ENCODE assay signal across 8 mouse cellular contexts in the genomic region with DNA sequence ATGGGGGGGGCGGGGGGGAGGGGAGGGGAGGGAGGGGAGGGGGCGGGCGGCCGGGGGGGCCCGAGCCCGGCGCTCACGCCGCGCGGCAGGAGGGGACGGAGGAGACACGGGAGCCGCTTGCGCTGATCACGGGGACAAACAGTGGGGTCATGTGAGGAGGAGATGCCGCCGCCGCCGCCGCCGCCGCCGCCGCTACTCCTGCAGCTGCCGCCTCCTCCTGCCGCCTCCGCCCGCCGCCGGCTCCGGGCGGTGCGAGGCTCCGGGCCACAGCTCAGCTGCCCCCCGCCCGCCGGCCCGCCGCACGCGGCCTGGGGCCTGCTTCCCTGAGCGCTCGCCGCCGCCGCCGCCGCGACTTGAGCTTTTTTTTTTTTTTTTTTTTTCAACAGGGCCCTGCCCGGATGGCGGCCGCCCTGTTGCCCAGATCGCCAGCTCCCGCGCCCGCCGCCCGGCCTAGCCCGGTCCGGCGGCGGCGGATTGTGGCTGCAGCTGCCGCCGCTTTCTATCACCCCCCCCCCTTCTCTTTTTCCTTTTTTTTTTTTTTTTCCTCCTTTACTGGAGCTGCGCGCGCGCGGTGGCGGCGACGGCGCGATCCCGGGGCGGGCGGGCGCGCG. TPM values are rescaled to one million over a fixed set of nuclear protein-coding genes. Genes with fewer than 3 reads are reported as not detected.
DNase-seq lines count a peak whose midpoint lies in the region; ATAC-seq and TF ChIP-seq lines count a peak whose summit lies in the region.

Usf2 (minus strand) TSS at position 48 of the 611 bp plus-strand sequence.

- TF ChIP-seq CTCF in bone marrow macrophage, adult 2 months (IDR thresholded peaks at IDR 0.05; ENCODE audit: low read depth, low read length), result no peak
- TF ChIP-seq CTCF in embryonic fibroblast, embryonic 13.5 days (IDR thresholded peaks at IDR 0.05; ENCODE audit: borderline replicate concordance, insufficient read depth, low read length), result no peak
- no peak for TF ChIP-seq CTCF in stomach, postnatal 0 days (IDR thresholded peaks at IDR 0.05; ENCODE audit: low read depth)

- peak within 1 kb of the TSS; percentile 89 for H3K4me3 ChIP-seq in bone marrow macrophage, adult 2 months (ENCODE audit: insufficient read depth, low read length)
- H3K4me3 ChIP-seq in embryonic fibroblast, embryonic 13.5 days (ENCODE audit: insufficient read depth, low read length), result peak within 1 kb of the TSS; percentile 91
- peak within 1 kb of the TSS; percentile 98 for H3K4me3 ChIP-seq in heart, embryonic 10.5 days
- H3K4me3 ChIP-seq in kidney, embryonic 15.5 days (replicated peaks), result peak within 1 kb of the TSS; percentile 93
- H3K4me3 ChIP-seq in liver, embryonic 13.5 days (replicated peaks), result peak within 1 kb of the TSS; percentile 95
- peak within 1 kb of the TSS; percentile 96 for H3K4me3 ChIP-seq in stomach, postnatal 0 days (ENCODE audit: low read depth, low read length)

- WGBS in heart, embryonic 10.5 days, result 3% methylated on average over 45 of the region's 82 CpGs
- WGBS in kidney, embryonic 15.5 days, result 0% methylated on average over 60 of the region's 82 CpGs
- 0% methylated on average over 51 of the region's 82 CpGs for WGBS in liver, embryonic 13.5 days (ENCODE audit: insufficient replicate concordance)
- WGBS in stomach, postnatal 0 days, result 0% methylated on average over 24 of the region's 82 CpGs

- H3K27me3 ChIP-seq in heart, embryonic 10.5 days (ENCODE audit: insufficient read depth, poor library complexity, severe bottlenecking), result no peaks in the 10 kb centered on the region
- no peaks in the 10 kb centered on the region for H3K27me3 ChIP-seq in kidney, embryonic 15.5 days
- H3K27me3 ChIP-seq in liver, embryonic 13.5 days, result no peaks in the 10 kb centered on the region
- H3K27me3 ChIP-seq in stomach, postnatal 0 days (ENCODE audit: control insufficient read depth, insufficient read depth, low read length), result no peaks in the 10 kb centered on the region

- H3K9ac ChIP-seq in kidney, embryonic 15.5 days, result peak within 1 kb of the TSS; percentile 100
- H3K9ac ChIP-seq in liver, embryonic 13.5 days, result peak within 1 kb of the TSS; percentile 99
- H3K9ac ChIP-seq in stomach, postnatal 0 days (ENCODE audit: low read length), result peak within 1 kb of the TSS; percentile 100

- no peaks in the 10 kb centered on the region for H3K9me3 ChIP-seq in heart, embryonic 10.5 days
- no peaks in the 10 kb centered on the region for H3K9me3 ChIP-seq in kidney, embryonic 15.5 days (replicated peaks)
- H3K9me3 ChIP-seq in liver, embryonic 13.5 days (replicated peaks), result no peaks in the 10 kb centered on the region
- H3K9me3 ChIP-seq in stomach, postnatal 0 days (ENCODE audit: control insufficient read depth, low read length), result no peaks in the 10 kb centered on the region

- peak; percentile 89 for DNase-seq in CD4-positive helper T cell, adult 2 months (ENCODE audit: low read depth, low spot score)
- DNase-seq in heart, embryonic 10.5 days (ENCODE audit: low spot score), result peak; percentile 90
- peak; percentile 46 for DNase-seq in liver, embryonic 13.5 days
- peak; percentile 85 for DNase-seq in neural tube, embryonic 10.5 days (ENCODE audit: extremely low spot score, low spot score)
- peak; percentile 89 for DNase-seq in stomach, postnatal 0 days (ENCODE audit: low spot score)

- peak; percentile 49 for ATAC-seq in kidney, embryonic 15.5 days (replicated peaks; ENCODE audit: low FRiP score)
- peak; percentile 27; the same call in 1 of the 2 replicates for ATAC-seq in liver, embryonic 13.5 days (ENCODE audit: low read depth)
- peak; percentile 50 for ATAC-seq in stomach, postnatal 0 days (ENCODE audit: low FRiP score, low TSS enrichment)

- no peak for TF ChIP-seq EP300 in stomach, postnatal 0 days (optimal IDR thresholded peaks at IDR 0.05)

- H3K4me1 ChIP-seq in bone marrow macrophage, adult 2 months (ENCODE audit: control insufficient read depth, insufficient read depth, low read length), result peaks cover 36% of the 10 kb centered on the region
- H3K4me1 ChIP-seq in embryonic fibroblast, embryonic 13.5 days (ENCODE audit: control insufficient read depth, insufficient read depth, low read length), result peaks cover 4% of the 10 kb centered on the region
- peaks cover 20% of the 10 kb centered on the region for H3K4me1 ChIP-seq in heart, embryonic 10.5 days
- peaks cover 24% of the 10 kb centered on the region for H3K4me1 ChIP-seq in kidney, embryonic 15.5 days
- H3K4me1 ChIP-seq in liver, embryonic 13.5 days (replicated peaks), result peaks cover 36% of the 10 kb centered on the region
- peaks cover 10% of the 10 kb centered on the region; the same call in 1 of the 2 replicates for H3K4me1 ChIP-seq in stomach, postnatal 0 days (replicated peaks; ENCODE audit: control insufficient read depth, insufficient read depth)

- TF ChIP-seq POLR2A in bone marrow macrophage, adult 2 months (IDR thresholded peaks at IDR 0.05; ENCODE audit: borderline replicate concordance, low read depth, low read length), result no peak
- 0 out of 2 replicates have a peak, but pooled peaks have one; percentile 35 for TF ChIP-seq POLR2A in embryonic fibroblast, embryonic 13.5 days (IDR thresholded peaks at IDR 0.05; ENCODE audit: low read depth, low read length)

- H3K36me3 ChIP-seq in heart, embryonic 10.5 days, result peaks cover 51% of the 10 kb centered on the region
- H3K36me3 ChIP-seq in kidney, embryonic 15.5 days, result peaks cover 66% of the 10 kb centered on the region
- H3K36me3 ChIP-seq in liver, embryonic 13.5 days, result peaks cover 49% of the 10 kb centered on the region
- H3K36me3 ChIP-seq in stomach, postnatal 0 days (ENCODE audit: control insufficient read depth, insufficient read depth, low read length), result peaks cover 14% of the 10 kb centered on the region

- peak within 1 kb of the TSS; percentile 90 for H3K4me2 ChIP-seq in kidney, embryonic 15.5 days
- peak within 1 kb of the TSS; percentile 88 for H3K4me2 ChIP-seq in liver, embryonic 13.5 days
- peak within 1 kb of the TSS; percentile 78 for H3K4me2 ChIP-seq in stomach, postnatal 0 days (replicated peaks; ENCODE audit: low read depth)

- peak within 1 kb of the TSS; percentile 91 for H3K27ac ChIP-seq in bone marrow macrophage, adult 2 months (ENCODE audit: insufficient read depth, low read depth, low read length)
- H3K27ac ChIP-seq in embryonic fibroblast, embryonic 13.5 days (ENCODE audit: insufficient read depth, low read length), result peak within 1 kb of the TSS; percentile 94
- H3K27ac ChIP-seq in heart, embryonic 10.5 days, result peak within 1 kb of the TSS; percentile 99
- peak within 1 kb of the TSS; percentile 99 for H3K27ac ChIP-seq in kidney, embryonic 15.5 days
- H3K27ac ChIP-seq in liver, embryonic 13.5 days, result peak within 1 kb of the TSS; percentile 92
- H3K27ac ChIP-seq in stomach, postnatal 0 days (replicated peaks), result peak within 1 kb of the TSS; percentile 99

RNA-seq across cellular contexts. Expression of gene Usf2, which starts in this region (rescaled TPM):
- polyA plus RNA-seq in bone marrow macrophage, adult 2 months (2012; ENCODE audit: insufficient read depth, insufficient read length, missing spikeins), result 208 and 246 TPM in 2 replicates
- polyA plus RNA-seq in embryonic fibroblast, embryonic 13.5 days (2011; ENCODE audit: insufficient read length, low read depth, missing spikeins), result 55.5 and 61.1 TPM in 2 replicates
- polyA plus RNA-seq in heart, embryonic 10.5 days (2016; fragmentation: Nextera tagmentation; extraction: Ambion mirVana), result 15.0 and 26.9 TPM in 2 replicates
- polyA plus RNA-seq in kidney, embryonic 15.5 days (2015; fragmentation: Nextera tagmentation; extraction: Ambion mirVana), result 25.0 and 25.3 TPM in 2 replicates
- polyA plus RNA-seq in liver, embryonic 13.5 days (2015; fragmentation: Nextera tagmentation; extraction: Ambion mirVana), result 9.7 and 10.4 TPM in 2 replicates
- 12.0 and 14.2 TPM in 2 replicates for polyA plus RNA-seq in stomach, postnatal 0 days (2015; fragmentation: Nextera tagmentation; extraction: Ambion mirVana)

Comparison
In these comparisons a context has a peak if more than half of its experiments do, and no peak if none do; other contexts are left out.
1. Peak in every context shown above with its lines: DNase-seq, ATAC-seq, H3K4me3 ChIP-seq and H3K27ac ChIP-seq.